Mouse (Mus musculus): ENCODE measurements around the gene Slc39a3.

GRCm38 (mm10) chr10:81026857-81027256, 10.4 kb downstream of the Slc39a3 start:
- TF ChIP-seq POLR2A (IDR thresholded peaks at IDR 0.05; ENCODE audit: control insufficient read depth, low read depth, low read length), result no peak
- TF ChIP-seq CTCF (IDR thresholded peaks at IDR 0.05; ENCODE audit: control insufficient read depth, insufficient read depth, insufficient replicate concordance, low read depth, low read length), result no peak
